Mouse (Mus musculus) stomach, embryonic 14.5 days (tissue): ENCODE data around the gene Ccdc24. TPM values are rescaled to one million over a fixed set of nuclear protein-coding genes. Genes with fewer than 3 reads are reported as not detected.

Experiments
- ATAC-seq: fragments of 200-750 bp; cut with Nextera tagmentation; 2 replicates; pipeline ENCODE4 v1.8.0; 2017; ENCODE audit warnings: low read depth, moderate TSS enrichment; ENCODE audit not compliant: insufficient number of reproducible peaks, insufficient read depth, low FRiP score
- H3K27ac ChIP-seq: fragments of 300-500 bp; sonication (generic); 2 replicates; pipeline ENCODE4 v1.5.1; 2014; ENCODE audit warnings: mild to moderate bottlenecking, low read length, moderate library complexity, mixed read lengths
- H3K27me3 ChIP-seq: fragments of 300-500 bp; sonication (generic); 2 replicates; pipeline ENCODE4 v1.6.1; 2014; ENCODE audit warnings: low read length, control low read depth, mixed read lengths; ENCODE audit not compliant: control insufficient read depth, insufficient read depth
- H3K36me3 ChIP-seq: fragments of 300-500 bp; sonication (generic); 2 replicates; pipeline ENCODE4 v1.6.1; 2014; ENCODE audit warnings: mild to moderate bottlenecking, control low read depth, low read length, moderate library complexity, mixed read lengths; ENCODE audit not compliant: control insufficient read depth, insufficient read depth
- H3K4me1 ChIP-seq: fragments of 300-500 bp; sonication (generic); 2 replicates; pipeline ENCODE4 v1.6.1; 2014; ENCODE audit warnings: low read length, control low read depth, mixed read lengths; ENCODE audit not compliant: control insufficient read depth, insufficient read depth
- H3K4me2 ChIP-seq: fragments of 300-500 bp; sonication (generic); replicated peaks from 2 replicates; pipeline ENCODE4 v1.6.1; 2014; ENCODE audit warnings: low read depth, low read length, control low read depth
- H3K4me3 ChIP-seq: fragments of 300-500 bp; sonication (generic); 2 replicates; pipeline ENCODE4 v1.5.1; 2014; ENCODE audit warnings: low read depth, low read length, control low read depth
- H3K9ac ChIP-seq: fragments of 300-500 bp; sonication (generic); replicated peaks from 2 replicates; pipeline ENCODE4 v1.6.1; 2014; ENCODE audit warnings: low read depth, mild to moderate bottlenecking, control low read depth, low read length, moderate library complexity, mixed read lengths
- H3K9me3 ChIP-seq: fragments of 300-500 bp; sonication (generic); 2 replicates; pipeline ENCODE4 v1.6.1; 2016; ENCODE audit warnings: low read depth, low read length, control low read depth; ENCODE audit not compliant: control insufficient read depth
- WGBS: fragments of 180-500 bp; shearing (Covaris S2); extraction: QIAGEN DNeasy Blood & Tissue Kit; methylation state at CpG from one replicate; pipeline ENCODE4 v1.1.7; 2014; 5-methylcytosine and 5-hydroxymethylcytosine counted together
- polyA plus RNA-seq: library from polyadenylated mRNA; unstranded; fragments of >200 nt; fragmentation: Nextera tagmentation; extraction: Ambion mirVana; gene quantifications from 2 replicates; pipeline ENCODE4 v1.2.1, GENCODE M21; 2014

Ccdc24 gene
- polyA plus RNA-seq, 1 experiment from 2014 or later = 2.4 TPM

DNA sequence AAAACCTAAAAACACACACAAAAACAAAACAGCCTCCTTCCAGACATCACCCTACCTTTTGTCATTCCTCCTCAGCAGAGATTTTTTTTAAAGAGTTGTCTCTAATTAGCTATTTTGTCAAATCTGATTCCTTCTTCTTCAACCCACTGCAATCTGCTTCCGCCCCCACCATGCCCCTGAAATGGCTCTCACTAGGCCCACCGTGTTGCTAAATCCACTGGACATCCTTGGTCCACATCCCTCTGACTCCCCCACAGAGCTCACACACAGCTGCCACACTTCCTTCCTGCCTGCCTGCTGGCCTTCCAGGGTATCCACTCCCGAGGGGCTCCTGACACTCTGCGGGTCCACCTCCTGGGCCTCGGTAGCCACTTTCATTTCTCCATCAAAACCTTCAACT lies 6.3 kb upstream of the Ccdc24 start:
- peaks cover 33% of the 10 kb centered on the region for H3K36me3 ChIP-seq
- WGBS = 79% methylated on average over 5 of the region's 5 CpGs
- H3K9me3 ChIP-seq = no peaks in the 10 kb centered on the region

GRCm38 (mm10) chr4:117878301-117878700 lies 5.9 kb upstream of the Ccdc24 start:
- Histone ChIP-seq H3K27me3 (no peaks in the 10 kb centered on the region), H3K4me1 (peaks cover 4% of the 10 kb centered on the region; the same call in 1 of the 2 replicates), H3K9me3 (no peaks in the 10 kb centered on the region), H3K9ac (no peak overlapping the region), H3K4me2 (no peak overlapping the region), H3K4me3 (no peak overlapping the region), H3K36me3 (peaks cover 33% of the 10 kb centered on the region), H3K27ac (no peak overlapping the region)
- ATAC-seq = no peak
- 62% methylated on average over 10 of the region's 10 CpGs for WGBS

More for the DNA sequence above, 6.3 kb upstream of the Ccdc24 start:
- Histone ChIP-seq H3K4me3 (no peak overlapping the region), H3K4me2 (no peak overlapping the region), H3K27me3 (no peaks in the 10 kb centered on the region), H3K27ac (no peak overlapping the region), H3K9ac (no peak overlapping the region), H3K4me1 (peaks cover 6% of the 10 kb centered on the region)
- no peak for ATAC-seq

DNA sequence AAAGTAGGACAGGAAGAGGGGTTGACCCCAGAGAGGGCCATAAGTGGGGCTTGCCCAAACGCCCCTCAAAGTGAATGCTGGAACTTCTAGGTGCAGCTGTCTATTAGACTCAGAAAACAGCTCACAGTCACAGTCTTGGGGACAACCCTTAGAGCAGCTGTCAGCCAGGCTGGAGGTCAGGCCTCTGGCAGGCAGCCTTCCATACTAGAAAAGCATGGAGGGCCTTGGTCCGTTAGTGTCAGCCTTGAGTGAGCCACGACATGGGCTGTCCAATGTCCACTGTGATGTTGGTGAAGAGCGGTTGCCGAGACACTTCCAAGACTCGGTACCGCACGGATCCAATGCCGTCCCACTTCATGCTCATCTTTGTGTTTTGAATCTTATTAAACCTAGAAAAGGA lies 1.3 kb upstream of the Ccdc24 start:
- WGBS = 90% methylated on average over 9 of the region's 9 CpGs
- H3K4me3 ChIP-seq = no peak overlapping the region
- no peaks in the 10 kb centered on the region for H3K27me3 ChIP-seq
- ATAC-seq = no peak
- H3K4me1 ChIP-seq = peaks cover 9% of the 10 kb centered on the region; the same call in 1 of the 2 replicates
- no peaks in the 10 kb centered on the region for H3K9me3 ChIP-seq
- H3K9ac ChIP-seq = no peak overlapping the region
- no peak overlapping the region for H3K4me2 ChIP-seq
- peaks cover 24% of the 10 kb centered on the region; the same call in 1 of the 2 replicates for H3K36me3 ChIP-seq
- no peak overlapping the region for H3K27ac ChIP-seq

GRCm38 (mm10) chr4:117871787-117872186 lies 570 bp downstream of the Ccdc24 start:
- H3K4me2 ChIP-seq = no peak overlapping the region

DNA sequence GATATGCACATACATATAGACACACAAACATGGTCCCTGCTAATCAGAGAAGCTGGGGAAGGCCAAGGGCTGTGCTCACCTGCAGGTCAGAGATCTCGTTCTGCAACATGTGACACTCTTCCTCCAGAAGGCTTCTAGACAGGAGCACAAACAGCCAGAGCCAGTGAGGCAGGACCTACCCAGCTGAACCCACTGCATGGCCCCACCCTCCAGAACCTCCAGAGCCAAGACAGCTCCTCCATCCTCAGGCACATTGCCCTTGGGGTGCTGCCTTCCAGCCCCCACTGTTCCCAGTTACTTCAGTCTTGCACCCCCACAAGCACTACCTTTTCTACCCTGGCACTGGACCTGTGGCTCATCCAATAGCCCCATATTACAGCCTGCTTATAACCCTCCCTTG lies 1.9 kb downstream of the Ccdc24 start:
- Histone ChIP-seq H3K36me3 (peaks cover 6% of the 10 kb centered on the region; the same call in 1 of the 2 replicates), H3K9me3 (no peaks in the 10 kb centered on the region), H3K4me1 (peaks cover 9% of the 10 kb centered on the region; the same call in 1 of the 2 replicates), H3K9ac (no peak overlapping the region), H3K27ac (no peak overlapping the region), H3K4me2 (no peak overlapping the region), H3K27me3 (no peaks in the 10 kb centered on the region), H3K4me3 (no peak overlapping the region)
- no peak for ATAC-seq
- 56% methylated on average over 1 of the region's 1 CpGs for WGBS

More at GRCm38 (mm10) chr4:117871787-117872186, 570 bp downstream of the Ccdc24 start:
- H3K27me3 ChIP-seq = no peaks in the 10 kb centered on the region
- no peak overlapping the region for H3K27ac ChIP-seq
- H3K4me3 ChIP-seq = no peak overlapping the region
- no peak overlapping the region for H3K9ac ChIP-seq
- peak; percentile 2; the same call in 1 of the 2 replicates for ATAC-seq
- H3K9me3 ChIP-seq = no peaks in the 10 kb centered on the region
- WGBS = 51% methylated on average over 7 of the region's 7 CpGs
- peaks cover 18% of the 10 kb centered on the region; the same call in 1 of the 2 replicates for H3K36me3 ChIP-seq
- H3K4me1 ChIP-seq = peaks cover 9% of the 10 kb centered on the region; the same call in 1 of the 2 replicates

- WGBS = 59% methylated on average over 9 of the region's 9 CpGs
- ATAC-seq = no peak
- H3K4me2 ChIP-seq = no peak overlapping the region
Observed at GRCm38 (mm10) chr4:117869317-117869716, 3.0 kb downstream of the Ccdc24 start.

GRCm38 (mm10) chr4:117867823-117868222 lies 4.5 kb downstream of the Ccdc24 start:
- H3K27me3 ChIP-seq = no peaks in the 10 kb centered on the region
- H3K4me1 ChIP-seq = peaks cover 7% of the 10 kb centered on the region; the same call in 1 of the 2 replicates
- WGBS = 17% methylated on average over 24 of the region's 24 CpGs
- ATAC-seq = no peak
- H3K4me2 ChIP-seq = no peak overlapping the region
- H3K9ac ChIP-seq = no peak overlapping the region
- no peak overlapping the region for H3K27ac ChIP-seq
- no peaks in the 10 kb centered on the region for H3K36me3 ChIP-seq
- H3K4me3 ChIP-seq = no peak overlapping the region
- H3K9me3 ChIP-seq = no peaks in the 10 kb centered on the region

More at GRCm38 (mm10) chr4:117869317-117869716, 3.0 kb downstream of the Ccdc24 start:
- H3K27me3 ChIP-seq = no peaks in the 10 kb centered on the region
- H3K36me3 ChIP-seq = peaks cover 3% of the 10 kb centered on the region; the same call in 1 of the 2 replicates
- no peak overlapping the region for H3K9ac ChIP-seq
- H3K27ac ChIP-seq = no peak overlapping the region
- H3K9me3 ChIP-seq = no peaks in the 10 kb centered on the region
- H3K4me1 ChIP-seq = peaks cover 9% of the 10 kb centered on the region; the same call in 1 of the 2 replicates
- H3K4me3 ChIP-seq = no peak overlapping the region

GRCm38 (mm10) chr4:117867000-117867399 lies 5.4 kb downstream of the Ccdc24 start:
- no peak overlapping the region for H3K27ac ChIP-seq
- H3K4me3 ChIP-seq = no peak overlapping the region
- no peaks in the 10 kb centered on the region for H3K36me3 ChIP-seq
- H3K9ac ChIP-seq = no peak overlapping the region
- H3K4me2 ChIP-seq = no peak overlapping the region
- no peak for ATAC-seq
- no peaks in the 10 kb centered on the region for H3K27me3 ChIP-seq
- no peaks in the 10 kb centered on the region for H3K9me3 ChIP-seq
- no peaks in the 10 kb centered on the region for H3K4me1 ChIP-seq
- 68% methylated on average over 6 of the region's 6 CpGs for WGBS

DNA sequence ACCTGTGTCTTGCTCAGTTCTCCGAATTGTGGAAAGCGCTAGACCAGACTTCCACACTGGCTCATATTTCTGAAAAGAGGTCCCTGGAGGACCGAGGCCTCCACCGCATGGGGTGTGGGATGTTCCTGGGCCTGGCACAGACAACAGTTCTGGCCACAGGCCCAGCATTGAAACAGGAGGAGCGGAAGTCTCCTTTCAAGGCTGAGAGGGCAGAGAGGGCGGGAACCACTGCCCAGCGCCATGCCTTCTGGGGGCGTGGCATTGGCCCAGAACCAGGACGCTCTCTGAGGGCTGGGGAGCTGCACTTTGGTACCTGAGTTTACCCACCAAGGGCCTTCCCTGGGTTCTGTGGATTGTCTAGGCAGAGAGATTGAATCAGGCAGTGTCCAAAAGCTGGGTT lies 6.3 kb downstream of the Ccdc24 start:
- no peak overlapping the region for H3K4me2 ChIP-seq
- no peak; the same call in 1 of the 2 replicates for ATAC-seq
- 55% methylated on average over 9 of the region's 9 CpGs for WGBS
- no peaks in the 10 kb centered on the region for H3K9me3 ChIP-seq
- no peaks in the 10 kb centered on the region for H3K36me3 ChIP-seq
- H3K27me3 ChIP-seq = no peaks in the 10 kb centered on the region
- H3K27ac ChIP-seq = no peak overlapping the region
- no peak overlapping the region for H3K9ac ChIP-seq
- no peaks in the 10 kb centered on the region for H3K4me1 ChIP-seq
- H3K4me3 ChIP-seq = no peak overlapping the region
